Mouse (Mus musculus): ENCODE measurements around the gene Tmem132a. TPM values are rescaled to one million over a fixed set of nuclear protein-coding genes. Genes with fewer than 3 reads are reported as not detected.

Gene Tmem132a
- total RNA-seq, 2 experiments from 2014 or later = 3.0 to 3.4 TPM

GRCm38 (mm10) chr19:10835671-10836070, 34.1 kb downstream of the Tmem132a start:
- DNase-seq (ENCODE audit: low spot score) = no peak

- DNase-seq (ENCODE audit: low spot score) = no peak
Observed at GRCm38 (mm10) chr19:10833611-10834010, 36.1 kb downstream of the Tmem132a start.

- no peak for DNase-seq (ENCODE audit: low spot score)
Observed at GRCm38 (mm10) chr19:10832030-10832429, 37.7 kb downstream of the Tmem132a start.

- peak; percentile 73 for DNase-seq (ENCODE audit: low spot score)
Observed at GRCm38 (mm10) chr19:10831424-10831823, 38.3 kb downstream of the Tmem132a start.

- DNase-seq (ENCODE audit: low spot score) = no peak
Observed at GRCm38 (mm10) chr19:10829436-10830175, 40.1 kb downstream of the Tmem132a start, which contains the start of gene Cd6. TSS of gene Cd6 (minus strand) at chr19:10830058.

GRCm38 (mm10) chr19:10828321-10828720, 41.4 kb downstream of the Tmem132a start:
- no peak for DNase-seq (ENCODE audit: low spot score)

- no peak for DNase-seq (ENCODE audit: low spot score)
Observed at GRCm38 (mm10) chr19:10824061-10824460, 45.7 kb downstream of the Tmem132a start.

- DNase-seq (ENCODE audit: low spot score) = no peak
Observed at GRCm38 (mm10) chr19:10822534-10822933, 47.2 kb downstream of the Tmem132a start.

- DNase-seq (ENCODE audit: low spot score) = no peak
Observed at GRCm38 (mm10) chr19:10821319-10821718, 48.4 kb downstream of the Tmem132a start.

GRCm38 (mm10) chr19:10818217-10818946, 51.4 kb downstream of the Tmem132a start:
- no peak for DNase-seq (ENCODE audit: low spot score)

- no peak for DNase-seq (ENCODE audit: low spot score)
Observed at GRCm38 (mm10) chr19:10816462-10816861, 53.3 kb downstream of the Tmem132a start.

- DNase-seq (ENCODE audit: low spot score) = no peak
Observed at GRCm38 (mm10) chr19:10815871-10816270, 53.9 kb downstream of the Tmem132a start.

GRCm38 (mm10) chr19:10813905-10814304, 55.8 kb downstream of the Tmem132a start:
- DNase-seq (ENCODE audit: low spot score) = no peak

- DNase-seq (ENCODE audit: low spot score) = no peak
Observed at GRCm38 (mm10) chr19:10813039-10813438, 56.7 kb downstream of the Tmem132a start.

- no peak for DNase-seq (ENCODE audit: low spot score)
Observed at GRCm38 (mm10) chr19:10811471-10811870, 58.3 kb downstream of the Tmem132a start.

- no peak for DNase-seq (ENCODE audit: low spot score)
Observed at GRCm38 (mm10) chr19:10810176-10810492, 59.6 kb downstream of the Tmem132a start.

GRCm38 (mm10) chr19:10809428-10810175, 60.1 kb downstream of the Tmem132a start:
- DNase-seq (ENCODE audit: low spot score) = no peak

- no peak for DNase-seq (ENCODE audit: low spot score)
Observed at GRCm38 (mm10) chr19:10808524-10809233, 61.1 kb downstream of the Tmem132a start.

Data from gastrocnemius, adult 18-20 months (tissue).